Mouse (Mus musculus): ENCODE data around the gene Fndc9.

- TF ChIP-seq CTCF (IDR thresholded peaks at IDR 0.05; ENCODE audit: extremely low read depth, insufficient read length, insufficient replicate concordance, low read depth, low read length) (no peak), POLR2A (IDR thresholded peaks at IDR 0.05; ENCODE audit: low read depth, low read length) (no peak)
These were observed 38.6 kb downstream of the Fndc9 start for GRCm38 (mm10) chr11:46273969-46274368.

All from small intestine, adult 2 months (tissue).